Mouse (Mus musculus) heart, embryonic 14.5 days (tissue): ENCODE results near the gene Acot2. TPM values are rescaled to one million over a fixed set of nuclear protein-coding genes. Genes with fewer than 3 reads are reported as not detected.
"Not testable (repeated sequence)": the region's sequence is repeated elsewhere in the genome, so short reads cannot be mapped to it uniquely, and the experiment has no call there.

ENCODE experiments used
- ATAC-seq: fragments of 200-750 bp; cut with Nextera tagmentation; 2 replicates; pipeline ENCODE4 v1.8.0; 2017; ENCODE audit warnings: low read depth, moderate TSS enrichment; ENCODE audit not compliant: insufficient number of reproducible peaks, insufficient read depth, low FRiP score
- H3K27ac ChIP-seq, 2 experiments: fragments of 200-500 bp in 1 of 2; fragments of 300-500 bp in 1 of 2; sonication (generic) in 1 of 2; replicated peaks in 1 of 2; 2 replicates each; pipeline ENCODE4 v1.5.1; 2012 to 2014; ENCODE audit warnings: low read depth in 2 of 2, low read length in 2 of 2, control low read depth in 1 of 2, mild to moderate bottlenecking in 1 of 2, mixed read lengths in 1 of 2; ENCODE audit not compliant: control insufficient read depth in 1 of 2, insufficient read depth in 1 of 2
- H3K27me3 ChIP-seq: fragments of 300-500 bp; sonication (generic); 2 replicates; pipeline ENCODE4 v1.6.1; 2014; ENCODE audit warnings: mild to moderate bottlenecking, low read length, control low read depth; ENCODE audit not compliant: control insufficient read depth, insufficient read depth
- H3K36me3 ChIP-seq: fragments of 300-500 bp; sonication (generic); 2 replicates; pipeline ENCODE4 v1.6.1; 2014; ENCODE audit warnings: mild to moderate bottlenecking, control low read depth, low read length, mixed read lengths; ENCODE audit not compliant: control insufficient read depth, insufficient read depth
- H3K4me1 ChIP-seq, 2 experiments: fragments of 200-500 bp in 1 of 2; fragments of 300-500 bp in 1 of 2; sonication (generic) in 1 of 2; 2 replicates each; pipeline ENCODE4 v1.6.1; 2012 to 2014; ENCODE audit warnings: low read length in 2 of 2, control low read depth in 1 of 2, mixed read lengths in 1 of 2; ENCODE audit not compliant: control insufficient read depth in 2 of 2, insufficient read depth in 2 of 2
- H3K4me2 ChIP-seq: fragments of 300-500 bp; sonication (generic); 2 replicates; pipeline ENCODE4 v1.6.1; 2014; ENCODE audit warnings: mild to moderate bottlenecking, low read length
- H3K4me3 ChIP-seq, 2 experiments: fragments of 200-500 bp in 1 of 2; fragments of 300-500 bp in 1 of 2; sonication (generic) in 1 of 2; 2 replicates each; pipeline ENCODE4 v1.5.1; 2012 to 2014; ENCODE audit warnings: low read length in 2 of 2, mild to moderate bottlenecking in 2 of 2, control low read depth in 1 of 2, low read depth in 1 of 2, moderate library complexity in 1 of 2; ENCODE audit not compliant: control insufficient read depth in 1 of 2, insufficient read depth in 1 of 2
- H3K9ac ChIP-seq: fragments of 300-500 bp; sonication (generic); 2 replicates; pipeline ENCODE4 v1.6.1; 2014; ENCODE audit warnings: mild to moderate bottlenecking, low read length
- H3K9me3 ChIP-seq: fragments of 300-500 bp; sonication (generic); 2 replicates; pipeline ENCODE4 v1.6.1; 2016; ENCODE audit warnings: low read length, control low read depth; ENCODE audit not compliant: control insufficient read depth
- WGBS: fragments of 180-500 bp; shearing (Covaris S2); extraction: QIAGEN DNeasy Blood & Tissue Kit; methylation state at CpG from one replicate; pipeline ENCODE4 v1.1.7; 2014; 5-methylcytosine and 5-hydroxymethylcytosine counted together
- polyA plus RNA-seq: library from polyadenylated mRNA; unstranded; fragments of >200 nt; fragmentation: Nextera tagmentation; extraction: Ambion mirVana; gene quantifications from 2 replicates; pipeline ENCODE4 v1.2.1, GENCODE M21; 2014

Acot2 gene
- polyA plus RNA-seq, 1 experiment from 2014 or later = 81.2 TPM

- WGBS = 79% methylated on average over 7 of the region's 7 CpGs
- Histone ChIP-seq H3K27me3 (no peaks in the 10 kb centered on the region), H3K9ac (no peak overlapping the region), H3K36me3 (no peaks in the 10 kb centered on the region), H3K4me2 (no peak overlapping the region), H3K4me3 (no peak overlapping the region), H3K9me3 (no peaks in the 10 kb centered on the region), H3K27ac (no peak overlapping the region), H3K4me1 (peaks cover 3 to 8% of the 10 kb centered on the region in 2 experiments; a peak in 2 of 4 replicates)
- no peak for ATAC-seq
These were observed 38.2 kb downstream of the Acot2 start for GRCm38 (mm10) chr12:84025888-84026287.

- WGBS = 67% methylated on average over 3 of the region's 3 CpGs
- ATAC-seq = not testable (repeated sequence)
These were observed 40.7 kb downstream of the Acot2 start for GRCm38 (mm10) chr12:84028328-84028727.

GRCm38 (mm10) chr12:84029043-84029442, 41.4 kb downstream of the Acot2 start:
- H3K4me2 ChIP-seq, H3K4me1 ChIP-seq, H3K36me3 ChIP-seq, H3K27ac ChIP-seq, H3K9me3 ChIP-seq, H3K27me3 ChIP-seq, ATAC-seq, H3K9ac ChIP-seq, H3K4me3 ChIP-seq: not testable (repeated sequence)
- 94% methylated on average over 1 of the region's 1 CpGs for WGBS

More at GRCm38 (mm10) chr12:84028328-84028727, 40.7 kb downstream of the Acot2 start:
- H3K9me3 ChIP-seq, H3K4me2 ChIP-seq, H3K27ac ChIP-seq, H3K36me3 ChIP-seq, H3K9ac ChIP-seq, H3K4me3 ChIP-seq, H3K27me3 ChIP-seq, H3K4me1 ChIP-seq: not testable (repeated sequence)

GRCm38 (mm10) chr12:84030659-84031332, 43.1 kb downstream of the Acot2 start:
- ATAC-seq = 0 out of 2 replicates have a peak, but pooled peaks have one; percentile 43
- WGBS = 53% methylated on average over 4 of the region's 4 CpGs
- H3K27ac ChIP-seq = no peak overlapping the region

GRCm38 (mm10) chr12:84032854-84033253, 45.2 kb downstream of the Acot2 start:
- peaks cover 3 to 6% of the 10 kb centered on the region in 2 experiments; a peak in 1 of 4 replicates for H3K4me1 ChIP-seq
- no peaks in the 10 kb centered on the region for H3K27me3 ChIP-seq
- 87% methylated on average over 4 of the region's 4 CpGs for WGBS
- no peak overlapping the region for H3K27ac ChIP-seq
- no peak overlapping the region for H3K4me3 ChIP-seq
- H3K9me3 ChIP-seq = no peaks in the 10 kb centered on the region
- ATAC-seq = no peak
- no peak overlapping the region for H3K9ac ChIP-seq
- no peak overlapping the region for H3K4me2 ChIP-seq
- H3K36me3 ChIP-seq = no peaks in the 10 kb centered on the region

More at GRCm38 (mm10) chr12:84030659-84031332, 43.1 kb downstream of the Acot2 start:
- Histone ChIP-seq H3K9me3 (no peaks in the 10 kb centered on the region), H3K4me3 (no peak overlapping the region), H3K36me3 (no peaks in the 10 kb centered on the region), H3K27me3 (no peaks in the 10 kb centered on the region), H3K9ac (no peak overlapping the region), H3K4me1 (peaks cover 3 to 6% of the 10 kb centered on the region in 2 experiments; a peak in 2 of 4 replicates), H3K4me2 (no peak overlapping the region)

GRCm38 (mm10) chr12:84033302-84033701, 45.6 kb downstream of the Acot2 start:
- H3K9me3 ChIP-seq, H3K4me2 ChIP-seq, H3K4me3 ChIP-seq, H3K27ac ChIP-seq, H3K27me3 ChIP-seq, H3K36me3 ChIP-seq, H3K9ac ChIP-seq, H3K4me1 ChIP-seq: not testable (repeated sequence)
- WGBS = 76% methylated on average over 2 of the region's 2 CpGs
- ATAC-seq = peak; percentile 35; the same call in 1 of the 2 replicates

GRCm38 (mm10) chr12:84034108-84034507, 46.4 kb downstream of the Acot2 start:
- H3K9me3 ChIP-seq = no peaks in the 10 kb centered on the region
- H3K27ac ChIP-seq = no peak overlapping the region
- H3K4me2 ChIP-seq = no peak overlapping the region
- 62% methylated on average over 4 of the region's 4 CpGs for WGBS
- H3K4me1 ChIP-seq = peaks cover 6% of the 10 kb centered on the region in 2 experiments; a peak in 2 of 4 replicates
- H3K36me3 ChIP-seq = no peaks in the 10 kb centered on the region
- no peak for ATAC-seq
- H3K9ac ChIP-seq = no peak overlapping the region
- H3K27me3 ChIP-seq = no peaks in the 10 kb centered on the region
- no peak overlapping the region for H3K4me3 ChIP-seq

GRCm38 (mm10) chr12:84038241-84038640, 50.6 kb downstream of the Acot2 start, which contains the start of gene Acot4:
Gene Acot4 (plus strand): TSS chr12:84038379.
- not testable (repeated sequence) for ATAC-seq, H3K27me3 ChIP-seq, H3K4me1 ChIP-seq, H3K9me3 ChIP-seq, H3K36me3 ChIP-seq, H3K27ac ChIP-seq
- Histone ChIP-seq H3K9ac (peak within 1 kb of the TSS; percentile 68), H3K4me3 (peak within 1 kb of the TSS; percentile 41 to 49), H3K4me2 (peak within 1 kb of the TSS; percentile 73)
- WGBS = 8% methylated on average over 24 of the region's 32 CpGs
